Mouse (Mus musculus) CD8-positive naive resting alpha-beta T cell, adult 2 months (primary cell): ENCODE data around the gene Ak2.
A peak's percentile ranks its signal among the peaks of the same experiment; 100 is the strongest.

ENCODE experiments used
- DNase-seq, 2 experiments: peaks; one replicate each; pipeline ENCODE4 v3.0.0; 2022; ENCODE audit warnings: low read depth in 2 of 2, low spot score in 2 of 2

Gene Ak2

GRCm38 (mm10) chr4:129009521-129009920 lies 17.8 kb downstream of the Ak2 start:
- no peak for DNase-seq

GRCm38 (mm10) chr4:129011604-129012121 lies 19.9 kb downstream of the Ak2 start:
- DNase-seq, result no peak

- DNase-seq, result no peak
Measured at GRCm38 (mm10) chr4:129013151-129013864, 21.6 kb downstream of the Ak2 start.

GRCm38 (mm10) chr4:129016329-129016728 lies 24.6 kb downstream of the Ak2 start:
- DNase-seq, result no peak

GRCm38 (mm10) chr4:129017150-129017549 lies 25.4 kb downstream of the Ak2 start:
- DNase-seq, result no peak

- no peak for DNase-seq
Measured at GRCm38 (mm10) chr4:129018788-129019435, 27.2 kb downstream of the Ak2 start.

- DNase-seq, result no peak
Measured at GRCm38 (mm10) chr4:129019788-129020187, 28.0 kb downstream of the Ak2 start.

GRCm38 (mm10) chr4:129020454-129020853 lies 28.7 kb downstream of the Ak2 start:
- DNase-seq, result no peak

- DNase-seq, result no peak
Measured at GRCm38 (mm10) chr4:129021426-129021825, 29.7 kb downstream of the Ak2 start.

GRCm38 (mm10) chr4:129021886-129022285 lies 30.1 kb downstream of the Ak2 start:
- no peak for DNase-seq

- DNase-seq, result no peak
Measured at GRCm38 (mm10) chr4:129023884-129024283, 32.1 kb downstream of the Ak2 start.

- DNase-seq, result no peak
Measured at GRCm38 (mm10) chr4:129024775-129025174, 33.0 kb downstream of the Ak2 start.

GRCm38 (mm10) chr4:129025707-129026106 lies 33.9 kb downstream of the Ak2 start:
- no peak for DNase-seq

- DNase-seq, result no peak
Measured at GRCm38 (mm10) chr4:129030746-129031145, 39.0 kb downstream of the Ak2 start.

- DNase-seq, result no peak
Measured at GRCm38 (mm10) chr4:129031408-129031965, 39.7 kb downstream of the Ak2 start.

GRCm38 (mm10) chr4:129032133-129032962 lies 40.6 kb downstream of the Ak2 start:
- DNase-seq, result peak; percentile 47 to 60

GRCm38 (mm10) chr4:129032963-129033951 lies 41.5 kb downstream of the Ak2 start:
- peak; percentile 13 to 29 for DNase-seq

GRCm38 (mm10) chr4:129034224-129034623 lies 42.5 kb downstream of the Ak2 start:
- DNase-seq, result no peak

GRCm38 (mm10) chr4:129034706-129035660 lies 43.2 kb downstream of the Ak2 start:
- DNase-seq, result peak; percentile 61 to 63
